In genomic region chr6:124879390-124879789, GRCm38 (mm10) we compare ENCODE assay signal across 29 mouse cellular contexts. TPM values are rescaled to one million over a fixed set of nuclear protein-coding genes. Genes with fewer than 3 reads are reported as not detected.
DNase-seq lines count a peak whose midpoint lies in the region; TF ChIP-seq lines count a peak whose summit lies in the region.
"Had no signal": no experiment of that assay in that cellular context is flagged by ENCODE, and none has a peak within 500 bp of the region (broad histone marks: within the 10 kb centered on the region; RNA-seq: fewer than 3 reads in every experiment).

No protein-coding gene starts in this region.

- no peak for TF ChIP-seq RAD21 in CH12.LX (IDR thresholded peaks at IDR 0.05; ENCODE audit: low read depth, low read length)

- intact Hi-C loops in left cerebral cortex, postnatal 14 days (cut with DNase I): no loop called here

- DNase-seq in CH12.LX (ENCODE audit: extremely low read depth): peak; percentile 24
- peak; percentile 72 to 79 for DNase-seq in thymus, adult 18-20 months
- peak; percentile 71 to 82 for DNase-seq in thymus, postnatal 10 days (ENCODE audit: low spot score in 2 of 2)
- peak; percentile 70 to 84 for DNase-seq in thymus, postnatal 36 days
- no peak for DNase-seq in left cerebral cortex, postnatal 14 days (ENCODE audit: low spot score in 2 of 2)
- no peak for DNase-seq in heart, adult 9 months (ENCODE audit: low spot score in 2 of 2)
- DNase-seq in neural tube, embryonic 10.5 days (ENCODE audit: extremely low spot score, low spot score): no peak
- no peak for DNase-seq in layer of hippocampus, postnatal 14 days (ENCODE audit: low spot score in 2 of 2)
- DNase-seq: adrenal gland, postnatal 10 days; adrenal gland, postnatal 36 days; cerebellum, adult 18-20 months; cerebellum, adult 9-10 months; cerebellum, postnatal 14 days; embryo, embryonic 11 days; gastrocnemius, postnatal 25 days; heart, adult 18-20 months; heart, postnatal 14 days; heart, postnatal 4 days had no signal

- H3K4me2 ChIP-seq in CH12.LX (ENCODE audit: insufficient read depth, low read depth, poor library complexity, severe bottlenecking): no peak overlapping the region
- H3K4me2 ChIP-seq: embryonic facial prominence, embryonic 15.5 days; forebrain, embryonic 12.5 days; forebrain, embryonic 15.5 days; heart, embryonic 13.5 days; hindbrain, embryonic 14.5 days had no signal

- no peaks in the 10 kb centered on the region for H3K36me3 ChIP-seq in CH12.LX (replicated peaks in 1 of 2; ENCODE audit: control insufficient read depth in 1 of 2, insufficient read depth in 1 of 2, low read length in 1 of 2)
- H3K36me3 ChIP-seq: embryonic facial prominence, embryonic 15.5 days; forebrain, embryonic 12.5 days; forebrain, embryonic 15.5 days; G1E; heart, embryonic 10.5 days; heart, embryonic 13.5 days had no signal

- dilution Hi-C loops in CH12.LX (cut with MboI; ENCODE audit: extremely low pct_ligation_motif_present, extremely low pct_unique_long_range_greater_than_20kb, low sequenced_read_pairs): no loop called here

- no peak overlapping the region for H3K9ac ChIP-seq in CH12.LX (ENCODE audit: insufficient read depth, low read depth)
- H3K9ac ChIP-seq: embryonic facial prominence, embryonic 15.5 days; forebrain, embryonic 12.5 days; forebrain, embryonic 15.5 days; heart, embryonic 13.5 days; hindbrain, embryonic 14.5 days had no signal

- no peak for TF ChIP-seq EP300 in CH12.LX (IDR thresholded peaks at IDR 0.05; ENCODE audit: low read length)

- no peaks in the 10 kb centered on the region for H3K79me2 ChIP-seq in CH12.LX (replicated peaks; ENCODE audit: control insufficient read depth, extremely low read depth, insufficient read depth, poor library complexity, severe bottlenecking)

- H3K4me1 ChIP-seq in CH12.LX (ENCODE audit: control insufficient read depth in 1 of 2, insufficient read depth in 2 of 2): peaks cover 7 to 13% of the 10 kb centered on the region in 2 experiments; a peak in 3 of 4 replicates
- H3K4me1 ChIP-seq: embryonic facial prominence, embryonic 15.5 days; forebrain, embryonic 12.5 days; forebrain, embryonic 15.5 days; heart, embryonic 13.5 days had no signal

- in situ Hi-C loops in CH12.LX (cut with MboI; ENCODE audit: low pct_ligation_motif_present, low pct_unique_long_range_greater_than_20kb, low sequenced_read_pairs): no loop called here

- H3K9me3 ChIP-seq in CH12.LX (replicated peaks; ENCODE audit: low read length): no peaks in the 10 kb centered on the region
- H3K9me3 ChIP-seq: embryonic facial prominence, embryonic 15.5 days; forebrain, embryonic 12.5 days; forebrain, embryonic 15.5 days; G1E; heart, embryonic 10.5 days; heart, embryonic 13.5 days had no signal

- no peak for TF ChIP-seq POLR2A in CH12.LX (IDR thresholded peaks at IDR 0.05; ENCODE audit: low read depth, low read length)

- TF ChIP-seq CTCF in CH12.LX (conservative IDR thresholded peaks at IDR 0.05 in 1 of 2, IDR thresholded peaks at IDR 0.05 in 1 of 2; ENCODE audit: low read depth in 2 of 2, low read length in 2 of 2): no peak

- no peaks in the 10 kb centered on the region for H3K27me3 ChIP-seq in CH12.LX (replicated peaks)
- H3K27me3 ChIP-seq: embryonic facial prominence, embryonic 15.5 days; forebrain, embryonic 12.5 days; forebrain, embryonic 15.5 days had no signal

- H3K4me3 ChIP-seq in CH12.LX (replicated peaks in 1 of 3; ENCODE audit: low read depth in 2 of 3, low read length in 2 of 3, poor library complexity in 1 of 3): no peak overlapping the region
- H3K4me3 ChIP-seq: embryonic facial prominence, embryonic 15.5 days; forebrain, embryonic 12.5 days; forebrain, embryonic 15.5 days; heart, embryonic 10.5 days; heart, embryonic 13.5 days had no signal

- no peak overlapping the region for H3K27ac ChIP-seq in CH12.LX (ENCODE audit: insufficient read depth, low read depth)
- H3K27ac ChIP-seq: embryonic facial prominence, embryonic 15.5 days; forebrain, embryonic 12.5 days; forebrain, embryonic 15.5 days; heart, embryonic 10.5 days; heart, embryonic 13.5 days; hindbrain, embryonic 14.5 days; hindbrain, postnatal 0 days had no signal

TF ChIP-seq in CH12.LX, 34 proteins besides CTCF, POLR2A, EP300 and RAD21:
- no peak for TF ChIP-seq USF1 (IDR thresholded peaks at IDR 0.05; ENCODE audit: low read depth, low read length)
- no peak for TF ChIP-seq MEF2A (IDR thresholded peaks at IDR 0.05; ENCODE audit: borderline replicate concordance, low read depth, low read length)
- no peak for TF ChIP-seq JUN (IDR thresholded peaks at IDR 0.05; ENCODE audit: insufficient read depth, low read depth, low read length)
- no peak for TF ChIP-seq MAFK (IDR thresholded peaks at IDR 0.05; ENCODE audit: insufficient replicate concordance, low read length)
- no peak for TF ChIP-seq SMC3 (IDR thresholded peaks at IDR 0.05; ENCODE audit: low read depth, low read length)
- TF ChIP-seq ETS1 (conservative IDR thresholded peaks at IDR 0.05; ENCODE audit: low read depth, low read length): no peak
- no peak for TF ChIP-seq BHLHE40 (IDR thresholded peaks at IDR 0.05; ENCODE audit: low read depth, low read length)
- TF ChIP-seq GABPA (IDR thresholded peaks at IDR 0.05; ENCODE audit: insufficient replicate concordance, low read depth, low read length): no peak
- TF ChIP-seq MXI1 (IDR thresholded peaks at IDR 0.05; ENCODE audit: low read depth, low read length): no peak
- TF ChIP-seq UBTF (IDR thresholded peaks at IDR 0.05; ENCODE audit: low read depth, low read length): no peak
- TF ChIP-seq MYC (IDR thresholded peaks at IDR 0.05; ENCODE audit: low read depth, low read length): no peak
- no peak for TF ChIP-seq MAX (IDR thresholded peaks at IDR 0.05; ENCODE audit: low read length)
- TF ChIP-seq ZMIZ1 (IDR thresholded peaks at IDR 0.05; ENCODE audit: low read depth, low read length): no peak
- TF ChIP-seq ZC3H11A (IDR thresholded peaks at IDR 0.05; ENCODE audit: low read depth, low read length): no peak

RNA-seq across cellular contexts. Expression of gene Cd4, which starts 8.6 kb away (rescaled TPM):
- total RNA-seq in CH12.LX (2012; rRNA removed) (0.29 and 0.34 TPM in 2 replicates), CH12.LX (2014; rRNA removed) (0.26 and 0.27 TPM in 2 replicates)
- polyA plus RNA-seq in CH12.LX (2012; ENCODE audit: insufficient read length, low read depth): 1.1 and 1.6 TPM in 2 replicates
- total RNA-seq in left cerebral cortex, postnatal 14 days (2021): 1 to 10 TPM; 1.1 to 1.5 TPM
- under 1 TPM; 0.29 to 0.58 TPM for total RNA-seq in layer of hippocampus, postnatal 14 days (2021)
- polyA plus RNA-seq: embryonic facial prominence, embryonic 11.5 days; G1E; heart, embryonic 13.5 days; Patski had no signal

RNA-seq across cellular contexts. Expression of gene Gpr162, which starts 15.6 kb away (rescaled TPM):
- 1.6 and 2.0 TPM in 2 replicates for total RNA-seq in CH12.LX (2012; rRNA removed)
- total RNA-seq in CH12.LX (2014; rRNA removed): 0.48 and 0.97 TPM in 2 replicates
- polyA plus RNA-seq in CH12.LX (2012; ENCODE audit: insufficient read length, low read depth): 1.7 and 1.9 TPM in 2 replicates
- 100 to 1,000 TPM; 220 to 231 TPM for total RNA-seq in left cerebral cortex, postnatal 14 days (2021)
- 100 to 1,000 TPM; 180 to 193 TPM for total RNA-seq in layer of hippocampus, postnatal 14 days (2021)
- total RNA-seq: gastrocnemius, adult 8-10 months had no signal
- polyA plus RNA-seq: G1E had no signal

RNA-seq across cellular contexts. Expression of gene P3h3, which starts 21.8 kb away (rescaled TPM):
- 0.13 and 0.34 TPM in 2 replicates for total RNA-seq in CH12.LX (2012; rRNA removed)
- 0.19 TPM in 1 of 2 replicates, not detected in the other for total RNA-seq in CH12.LX (2014; rRNA removed)
- 0.31 and 0.44 TPM in 2 replicates for polyA plus RNA-seq in CH12.LX (2012; ENCODE audit: insufficient read length, low read depth)
- total RNA-seq in left cerebral cortex, postnatal 14 days (2021): 10 to 100 TPM; 25.9 to 32.9 TPM
- total RNA-seq in layer of hippocampus, postnatal 14 days (2021): 10 to 100 TPM; 24.7 to 24.8 TPM
- total RNA-seq: G1E had no signal
- polyA plus RNA-seq: G1E had no signal

RNA-seq across cellular contexts. Expression of gene Lag3, which starts 32.1 kb away (rescaled TPM):
- total RNA-seq in CH12.LX (2012; rRNA removed) (1.2 and 1.9 TPM in 2 replicates), CH12.LX (2014; rRNA removed) (0.32 and 0.52 TPM in 2 replicates)
- polyA plus RNA-seq in CH12.LX (2012; ENCODE audit: insufficient read length, low read depth): 1.5 and 2.0 TPM in 2 replicates
- 1 to 10 TPM; 2.1 to 3.0 TPM for total RNA-seq in left cerebral cortex, postnatal 14 days (2021)
- total RNA-seq in layer of hippocampus, postnatal 14 days (2021): 1 to 10 TPM; 2.6 to 3.0 TPM
- polyA plus RNA-seq: G1E had no signal

RNA-seq across cellular contexts. Expression of gene Gnb3, which starts 39.3 kb away (rescaled TPM):
- total RNA-seq in CH12.LX (2012; rRNA removed): 0.64 and 0.84 TPM in 2 replicates
- total RNA-seq in CH12.LX (2014; rRNA removed): 1.6 and 2.2 TPM in 2 replicates
- polyA plus RNA-seq in CH12.LX (2012; ENCODE audit: insufficient read length, low read depth): 4.1 and 4.7 TPM in 2 replicates
- not detected for total RNA-seq in left cerebral cortex, postnatal 14 days (2021)
- total RNA-seq in layer of hippocampus, postnatal 14 days (2021): under 1 TPM in 1 of 2 experiments, not detected in 1; 0.21 TPM
- polyA plus RNA-seq: G1E had no signal

Comparison
In these comparisons a context has a peak if more than half of its experiments do, and no peak if none do; other contexts are left out.
1. DNase-seq: peak in CH12.LX (single experiment), thymus, adult 18-20 months (2 of 2), thymus, postnatal 10 days (2 of 2) and thymus, postnatal 36 days (2 of 2); none in left cerebral cortex, postnatal 14 days (0 of 2), heart, adult 9 months (0 of 2), neural tube, embryonic 10.5 days (single experiment) and layer of hippocampus, postnatal 14 days (0 of 2).
2. RNA of gene Gpr162, which starts 15.6 kb away (total RNA-seq): 220 to 231 TPM in left cerebral cortex, postnatal 14 days and 180 to 193 TPM in layer of hippocampus, postnatal 14 days; 0.48 to 2.0 TPM in CH12.LX; every median in the first group is over 10 times any median in the second.
3. RNA of gene P3h3, which starts 21.8 kb away (total RNA-seq): 25.9 to 32.9 TPM in left cerebral cortex, postnatal 14 days and 24.7 to 24.8 TPM in layer of hippocampus, postnatal 14 days; 0.13 to 0.34 TPM in CH12.LX; every median in the first group is over 10 times any median in the second.